Mouse (Mus musculus): ENCODE data around the gene Adamtsl4.

Adamtsl4 gene

DNA sequence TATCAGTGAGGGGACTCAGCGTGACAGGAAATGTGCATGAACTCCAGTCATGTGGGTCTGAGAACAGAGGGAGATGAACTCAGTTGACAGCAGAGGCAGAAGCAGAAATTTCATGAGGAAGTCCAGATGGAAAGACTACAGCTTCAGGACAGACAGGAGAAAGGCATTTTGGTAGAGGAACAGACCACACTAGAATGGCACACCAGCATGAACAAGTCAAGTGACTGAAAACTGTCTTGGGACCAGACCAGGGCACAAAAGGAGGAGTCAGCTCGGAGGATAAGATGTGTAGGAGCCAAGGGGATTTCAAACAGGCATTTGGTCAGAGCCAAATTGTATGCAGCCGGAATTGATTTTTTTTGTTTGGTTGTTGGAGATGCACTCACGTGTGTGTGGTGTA, 52.1 kb downstream of the Adamtsl4 start:
- no peak for DNase-seq (ENCODE audit: low read depth, low spot score)

DNA sequence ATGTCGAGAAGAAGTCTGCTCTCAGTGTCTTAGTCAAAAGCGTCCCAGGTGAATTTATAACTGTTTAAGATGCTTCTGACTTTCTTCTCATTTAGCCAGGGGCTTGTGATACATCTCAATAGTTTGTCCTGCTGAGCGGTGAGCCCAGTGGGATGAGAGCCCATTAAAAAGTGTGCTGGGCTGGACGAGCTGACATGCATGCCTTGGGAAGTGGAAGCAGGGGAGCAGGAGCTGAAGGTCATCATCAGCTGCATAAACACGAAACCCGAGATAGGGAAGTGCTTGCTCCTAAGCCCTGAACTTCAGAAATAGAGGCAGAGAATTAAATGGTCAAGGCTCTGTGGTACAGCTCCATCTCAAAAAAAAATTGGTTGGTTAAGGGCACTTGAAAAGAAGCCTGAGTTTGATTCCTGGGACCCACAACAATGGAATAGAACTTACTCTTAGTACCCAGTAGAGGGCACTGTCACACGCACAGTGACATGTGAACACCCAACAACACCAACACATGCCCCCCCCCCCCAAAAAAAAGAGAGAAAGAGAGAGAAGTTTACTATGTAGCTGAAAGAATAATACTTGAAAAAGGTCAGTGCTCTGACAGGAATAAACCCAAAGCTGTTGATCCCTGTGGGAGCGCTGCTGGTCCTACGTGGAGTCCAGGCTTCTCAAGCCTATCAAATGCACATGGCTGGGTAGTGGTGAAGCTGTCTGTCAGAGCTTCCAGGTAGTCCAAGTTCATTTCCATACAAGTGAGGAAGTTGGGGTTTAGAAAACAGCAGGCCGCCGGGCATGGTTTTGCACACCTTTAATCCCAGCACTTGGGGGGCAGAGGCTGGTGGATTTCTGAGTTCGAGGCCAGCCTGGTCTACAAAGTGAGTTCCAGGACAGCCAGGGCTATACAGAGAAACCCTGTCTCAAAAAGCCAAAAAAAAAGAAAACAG, 54.8 kb downstream of the Adamtsl4 start:
- DNase-seq (ENCODE audit: low read depth, low spot score) = no peak

DNA sequence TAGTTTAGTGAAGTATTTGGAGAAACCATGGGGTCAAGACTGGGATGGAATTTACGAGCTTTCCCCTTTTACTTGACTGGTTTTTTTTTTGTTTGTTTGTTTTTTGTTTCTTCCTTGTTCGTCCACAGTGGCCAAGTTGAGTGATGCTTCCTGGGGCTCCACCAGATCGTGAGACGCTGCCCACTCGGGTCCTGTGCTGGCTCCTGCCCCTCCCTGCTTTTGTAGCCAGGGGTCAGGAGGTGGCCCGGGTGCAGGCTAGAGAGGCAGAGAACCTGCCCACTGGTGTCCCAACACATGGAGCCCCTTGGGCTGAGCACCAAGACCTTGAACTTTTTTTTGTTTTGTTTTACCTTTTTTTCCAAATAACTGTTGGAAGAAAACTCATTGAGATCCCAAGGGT, 56.4 kb downstream of the Adamtsl4 start:
- DNase-seq (ENCODE audit: low read depth, low spot score) = no peak

DNA sequence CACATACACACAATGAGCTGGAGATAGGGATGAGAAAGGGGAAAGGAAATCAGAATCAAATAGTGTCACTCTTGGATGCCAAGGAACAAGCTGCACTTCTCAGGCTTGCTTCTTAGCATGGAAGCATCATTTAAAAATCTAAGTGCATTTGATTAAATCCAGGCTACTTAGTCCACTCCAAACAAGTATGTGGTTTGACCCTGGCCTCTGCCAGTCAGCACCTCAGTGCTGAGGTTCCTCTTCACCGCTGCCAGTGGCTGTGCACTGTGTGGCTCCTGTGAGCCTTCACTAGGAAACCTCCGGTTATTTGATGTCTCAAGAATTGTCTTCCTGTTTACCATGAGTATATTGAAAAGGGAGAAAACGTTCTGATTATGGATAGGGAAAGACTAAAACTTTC, 56.9 kb downstream of the Adamtsl4 start:
- no peak for DNase-seq (ENCODE audit: low read depth, low spot score)

DNA sequence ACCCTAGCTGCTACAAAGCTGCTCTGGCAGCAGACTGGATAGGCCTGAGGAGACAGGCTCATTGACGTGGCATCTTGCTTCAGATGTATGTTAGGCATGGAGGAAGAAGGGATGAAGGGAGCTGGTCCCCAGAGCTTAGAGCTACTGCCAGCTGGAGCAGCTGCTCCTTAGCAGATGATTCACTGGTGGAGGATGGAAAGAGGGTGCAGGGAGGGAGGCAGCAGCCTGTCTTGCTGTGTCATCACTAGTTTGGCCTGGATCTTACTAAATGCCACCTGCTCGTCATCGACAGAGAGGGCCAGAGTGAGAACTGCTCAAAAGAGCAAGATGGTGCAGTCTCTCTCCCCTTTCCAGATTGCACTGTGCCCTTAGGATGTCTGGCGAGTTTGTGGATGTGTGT, 58.0 kb downstream of the Adamtsl4 start:
- no peak for DNase-seq (ENCODE audit: low read depth, low spot score)

DNA sequence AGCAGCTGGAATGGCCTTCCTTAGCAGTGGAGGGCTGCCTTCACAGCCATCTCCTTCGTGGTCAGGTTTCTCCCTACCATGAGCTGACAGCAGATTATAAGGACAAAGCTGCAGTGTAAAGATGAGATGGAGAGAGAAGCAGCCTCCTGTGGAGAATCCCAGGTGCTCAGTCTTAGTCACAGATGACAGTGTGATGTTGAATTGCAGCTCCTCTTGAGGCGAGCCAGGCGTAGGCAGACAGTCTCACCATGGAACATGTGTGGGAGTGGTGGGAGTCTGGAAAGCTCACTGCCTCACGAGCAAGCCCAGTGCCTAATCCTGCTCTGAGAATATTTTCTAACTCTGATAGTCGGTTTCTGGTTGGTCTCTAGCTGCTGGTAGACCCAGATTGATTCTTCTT, 60.0 kb downstream of the Adamtsl4 start:
- DNase-seq (ENCODE audit: low read depth, low spot score) = no peak
